Mouse (Mus musculus): ENCODE measurements around the gene Haus2. TPM values are rescaled to one million over a fixed set of nuclear protein-coding genes. Genes with fewer than 3 reads are reported as not detected.

Haus2 gene
- 21.7 TPM for total RNA-seq (2023)

GRCm38 (mm10) chr2:120608830-120609723, at the start of gene Haus2, which contains the start of gene Lrrc57:
TSS of gene Haus2 (plus strand) at chr2:120609383.
TSS of gene Lrrc57 (minus strand) at chr2:120609520.

GRCm38 (mm10) chr2:120563235-120563990, 45.8 kb upstream of the Haus2 start, which contains the start of gene Zfp106:
TSS of gene Zfp106 (minus strand) at chr2:120563843.

GRCm38 (mm10) chr2:120566886-120567797, 42.0 kb upstream of the Haus2 start, which contains the start of gene Snap23:
TSS of gene Snap23 (plus strand) at chr2:120567671.

GRCm38 (mm10) chr2:120628886-120629735, 19.9 kb downstream of the Haus2 start, which contains the start of gene Stard9:
TSS of gene Stard9 (plus strand) at chr2:120629121.

Other genes with a start within 250 kb of the Haus2 start
- gene Ganc, start 205.5 kb upstream of the Haus2 start, total RNA-seq (2023): 18.8 TPM
- 64.9 TPM for gene Tmem87a, start 205.3 kb upstream of the Haus2 start, total RNA-seq (2023)
- 0.73 TPM for gene Capn3, start 153.4 kb upstream of the Haus2 start, total RNA-seq (2023)
- gene Zfp106, start 45.5 kb upstream of the Haus2 start, total RNA-seq (2023): 61.8 TPM
- 23.0 TPM for gene Snap23, start 41.7 kb upstream of the Haus2 start, total RNA-seq (2023)
- gene Lrrc57, start 137 bp downstream of the Haus2 start, total RNA-seq (2023): 12.3 TPM
- 1.2 TPM for gene Stard9, start 19.7 kb downstream of the Haus2 start, total RNA-seq (2023)
- 28.8 TPM for gene Cdan1, start 240.7 kb downstream of the Haus2 start, total RNA-seq (2023)
- 10.1 TPM for gene Ttbk2, start 241.2 kb downstream of the Haus2 start, total RNA-seq (2023)

All from CD4-positive naive resting alpha-beta T cell, adult 76 days (primary cell).